Mouse (Mus musculus): ENCODE results near the gene Cdc42ep2. TPM values are rescaled to one million over a fixed set of nuclear protein-coding genes. Genes with fewer than 3 reads are reported as not detected.

Gene Cdc42ep2
- polyA plus RNA-seq (2015; fragmentation: Nextera tagmentation; extraction: Ambion mirVana), result 8.9 and 9.3 TPM in 2 replicates

DNA sequence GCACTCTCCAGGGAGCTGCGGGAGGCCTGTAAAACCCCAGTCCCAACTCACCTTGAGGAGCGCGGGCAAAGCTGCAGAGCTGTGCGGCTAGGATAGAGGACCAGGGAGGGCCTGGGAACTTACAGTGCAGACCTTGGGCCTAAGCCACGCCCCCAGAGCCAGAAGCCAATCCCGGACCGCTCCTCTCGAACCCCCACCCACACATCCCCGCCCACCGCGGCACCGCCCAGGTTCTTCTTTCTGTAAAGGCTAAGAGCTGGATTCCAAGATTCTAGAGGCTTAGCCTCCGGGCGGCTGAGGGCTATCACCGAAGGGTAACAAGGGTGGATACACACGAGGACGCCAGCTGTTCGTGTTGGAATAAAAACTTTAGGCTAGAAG lies at the start of gene Cdc42ep2:
Gene Cdc42ep2, minus strand, starts transcription at position 104 of the 381 bp plus-strand sequence.
- H3K27ac ChIP-seq (replicated peaks), result peak within 1 kb of the TSS; percentile 88
- H3K4me3 ChIP-seq, result peak within 1 kb of the TSS; percentile 69
- WGBS, result under 1% methylated on average over 18 of the region's 18 CpGs
- ATAC-seq (ENCODE audit: extremely low read depth, insufficient number of reproducible peaks, low FRiP score, low TSS enrichment), result peak; percentile 91
- peak within 1 kb of the TSS; percentile 83 for H3K9ac ChIP-seq
- H3K27me3 ChIP-seq (replicated peaks), result 0 out of 2 replicates have a peak, but pooled peaks cover 3% of the 10 kb centered on the region
- peak within 1 kb of the TSS; percentile 96 for H3K4me2 ChIP-seq
- no peaks in the 10 kb centered on the region for H3K9me3 ChIP-seq
- peaks cover 63% of the 10 kb centered on the region for H3K4me1 ChIP-seq
- H3K36me3 ChIP-seq, result peaks cover 6% of the 10 kb centered on the region

DNA sequence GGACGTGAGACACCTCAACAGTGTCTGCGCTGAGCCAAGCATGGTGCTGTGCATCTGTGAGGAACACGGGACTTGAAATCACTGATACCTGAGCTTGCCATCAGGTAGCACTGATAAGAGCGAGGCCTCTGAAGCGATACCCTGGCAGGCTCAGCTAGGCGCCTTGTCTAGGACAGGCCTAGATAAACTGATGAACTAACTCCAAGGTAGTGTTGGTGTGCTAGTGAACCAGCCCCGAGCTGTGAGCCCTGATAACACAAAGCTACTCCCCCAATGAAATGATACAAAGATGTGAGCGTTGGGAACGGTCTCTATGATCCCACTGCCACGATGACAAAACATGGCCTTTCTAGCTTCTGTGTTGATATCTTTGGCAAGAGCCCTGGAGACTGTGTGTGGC lies 43.0 kb upstream of the Cdc42ep2 start:
- WGBS, result 68% methylated on average over 10 of the region's 10 CpGs
- peaks cover 5% of the 10 kb centered on the region; the same call in 1 of the 2 replicates for H3K27me3 ChIP-seq (replicated peaks)
- no peak for ATAC-seq (ENCODE audit: extremely low read depth, insufficient number of reproducible peaks, low FRiP score, low TSS enrichment)
- no peak overlapping the region for H3K4me3 ChIP-seq
- no peak overlapping the region for H3K4me2 ChIP-seq
- H3K4me1 ChIP-seq, result peaks cover 20% of the 10 kb centered on the region
- no peaks in the 10 kb centered on the region for H3K9me3 ChIP-seq
- no peaks in the 10 kb centered on the region for H3K36me3 ChIP-seq
- no peak overlapping the region for H3K9ac ChIP-seq
- H3K27ac ChIP-seq (replicated peaks), result no peak overlapping the region

GRCm38 (mm10) chr19:5966786-5967185 lies 42.2 kb upstream of the Cdc42ep2 start:
- Histone ChIP-seq H3K9ac (peak overlapping the region; percentile 47; the same call in 1 of the 2 replicates), H3K4me3 (no peak overlapping the region), H3K4me1 (peaks cover 27% of the 10 kb centered on the region), H3K36me3 (no peaks in the 10 kb centered on the region), H3K27ac (replicated peaks) (no peak overlapping the region), H3K27me3 (replicated peaks) (peaks cover 5% of the 10 kb centered on the region; the same call in 1 of the 2 replicates), H3K4me2 (no peak overlapping the region), H3K9me3 (no peaks in the 10 kb centered on the region)
- ATAC-seq (ENCODE audit: extremely low read depth, insufficient number of reproducible peaks, low FRiP score, low TSS enrichment), result no peak
- 22% methylated on average over 6 of the region's 6 CpGs for WGBS

- no peaks in the 10 kb centered on the region for H3K9me3 ChIP-seq
- H3K9ac ChIP-seq, result no peak overlapping the region
- H3K4me1 ChIP-seq, result peaks cover 35% of the 10 kb centered on the region
- H3K27ac ChIP-seq (replicated peaks), result no peak overlapping the region
- H3K36me3 ChIP-seq, result peaks cover 8% of the 10 kb centered on the region
- ATAC-seq (ENCODE audit: extremely low read depth, insufficient number of reproducible peaks, low FRiP score, low TSS enrichment), result no peak
- no peaks in the 10 kb centered on the region for H3K27me3 ChIP-seq (replicated peaks)
- WGBS, result 95% methylated on average over 2 of the region's 2 CpGs
- no peak overlapping the region for H3K4me2 ChIP-seq
- H3K4me3 ChIP-seq, result no peak overlapping the region
Observed at GRCm38 (mm10) chr19:5965910-5966309, 41.3 kb upstream of the Cdc42ep2 start.

- H3K36me3 ChIP-seq, result peaks cover 14% of the 10 kb centered on the region
- ATAC-seq (ENCODE audit: extremely low read depth, insufficient number of reproducible peaks, low FRiP score, low TSS enrichment), result no peak
- peaks cover 35% of the 10 kb centered on the region for H3K4me1 ChIP-seq
- H3K9ac ChIP-seq, result peak overlapping the region; percentile 89; the same call in 1 of the 2 replicates
- peak overlapping the region; percentile 86; the same call in 1 of the 2 replicates for H3K4me2 ChIP-seq
- no peak overlapping the region for H3K27ac ChIP-seq (replicated peaks)
- H3K4me3 ChIP-seq, result peak overlapping the region; percentile 75; the same call in 1 of the 2 replicates
- no peaks in the 10 kb centered on the region for H3K27me3 ChIP-seq (replicated peaks)
- WGBS, result 6% methylated on average over 4 of the region's 4 CpGs
- no peaks in the 10 kb centered on the region for H3K9me3 ChIP-seq
Observed at GRCm38 (mm10) chr19:5965280-5965679, 40.7 kb upstream of the Cdc42ep2 start.

DNA sequence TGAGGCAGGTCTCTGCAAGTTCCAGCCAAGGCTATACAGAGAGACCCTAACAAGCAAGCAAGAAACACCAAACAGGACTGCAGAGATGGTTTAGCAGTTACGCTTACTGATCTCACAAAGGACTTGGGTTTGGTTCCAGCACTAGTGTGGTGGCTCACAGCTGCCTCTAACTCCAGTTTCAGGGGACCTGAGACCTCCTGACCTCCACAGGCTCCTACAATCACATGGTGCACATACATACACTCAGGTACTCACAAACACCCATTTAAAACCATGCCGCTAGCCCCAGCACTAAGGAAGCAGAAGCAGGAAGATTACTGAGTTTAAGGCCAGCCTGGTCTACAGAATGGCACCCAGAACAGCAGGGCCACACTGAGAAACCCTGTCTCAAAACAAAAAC lies 40.2 kb upstream of the Cdc42ep2 start:
- WGBS, result 76% methylated on average over 2 of the region's 2 CpGs
- Histone ChIP-seq H3K4me2 (peak overlapping the region; percentile 86), H3K4me3 (peak overlapping the region; percentile 75), H3K27ac (replicated peaks) (peak overlapping the region; percentile 66; the same call in 1 of the 2 replicates), H3K27me3 (replicated peaks) (no peaks in the 10 kb centered on the region), H3K9me3 (no peaks in the 10 kb centered on the region), H3K36me3 (peaks cover 18% of the 10 kb centered on the region), H3K9ac (peak overlapping the region; percentile 89; the same call in 1 of the 2 replicates), H3K4me1 (peaks cover 35% of the 10 kb centered on the region)
- no peak for ATAC-seq (ENCODE audit: extremely low read depth, insufficient number of reproducible peaks, low FRiP score, low TSS enrichment)

DNA sequence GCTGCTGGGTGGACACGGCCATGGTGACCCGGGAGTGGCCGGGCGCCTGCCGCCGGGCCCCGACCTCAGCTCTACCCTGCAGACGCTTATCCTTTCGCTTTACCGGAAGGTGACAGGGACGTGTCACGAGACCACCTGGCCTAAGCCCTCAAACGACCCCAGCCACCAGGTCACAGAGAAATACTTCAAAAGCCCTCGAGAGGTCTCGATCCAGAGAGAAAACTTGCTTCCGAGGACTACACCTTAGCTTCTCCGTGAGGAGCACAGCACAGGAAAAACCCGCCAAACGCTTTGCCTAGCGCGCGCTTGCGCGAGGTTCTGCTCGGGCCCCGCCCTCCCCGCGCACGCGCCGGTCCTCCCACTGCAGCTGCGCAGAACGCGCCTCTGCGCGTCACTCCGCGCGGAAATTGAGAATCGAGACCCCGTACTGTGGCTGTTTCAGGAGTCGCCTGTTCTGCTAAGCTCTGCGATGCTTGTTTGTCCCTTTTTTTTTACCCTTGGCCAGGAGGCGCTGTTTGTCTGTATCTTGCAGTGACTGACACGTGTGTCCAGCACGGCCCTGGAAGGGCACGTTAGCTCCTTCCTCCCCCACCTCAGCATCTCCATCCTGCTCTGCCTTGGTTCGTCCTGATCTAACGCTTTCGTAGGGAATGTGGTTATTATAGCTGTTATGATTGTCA lies 39.4 kb upstream of the Cdc42ep2 start, which contains the start of gene Pola2:
Gene Pola2, minus strand, starts transcription at position 320 of the 680 bp plus-strand sequence.
- Histone ChIP-seq H3K4me3 (peak within 1 kb of the TSS; percentile 75), H3K36me3 (peaks cover 26% of the 10 kb centered on the region), H3K4me1 (peaks cover 35% of the 10 kb centered on the region), H3K27me3 (replicated peaks) (no peaks in the 10 kb centered on the region), H3K4me2 (peak within 1 kb of the TSS; percentile 86), H3K27ac (replicated peaks) (peak within 1 kb of the TSS; percentile 66), H3K9ac (peak within 1 kb of the TSS; percentile 89), H3K9me3 (no peaks in the 10 kb centered on the region)
- WGBS, result under 1% methylated on average over 50 of the region's 50 CpGs
- peak; percentile 72 for ATAC-seq (ENCODE audit: extremely low read depth, insufficient number of reproducible peaks, low FRiP score, low TSS enrichment)

GRCm38 (mm10) chr19:5962651-5963050 lies 38.0 kb upstream of the Cdc42ep2 start:
- Histone ChIP-seq H3K9ac (peak overlapping the region; percentile 89), H3K9me3 (no peaks in the 10 kb centered on the region), H3K4me3 (peak overlapping the region; percentile 75), H3K4me1 (peaks cover 35% of the 10 kb centered on the region), H3K27ac (replicated peaks) (no peak overlapping the region), H3K4me2 (peak overlapping the region; percentile 86), H3K27me3 (replicated peaks) (no peaks in the 10 kb centered on the region), H3K36me3 (peaks cover 39% of the 10 kb centered on the region)
- ATAC-seq (ENCODE audit: extremely low read depth, insufficient number of reproducible peaks, low FRiP score, low TSS enrichment), result no peak
- 27% methylated on average over 1 of the region's 1 CpGs for WGBS

- 84% methylated on average over 5 of the region's 5 CpGs for WGBS
- Histone ChIP-seq H3K36me3 (peaks cover 66% of the 10 kb centered on the region), H3K4me3 (no peak overlapping the region), H3K9ac (no peak overlapping the region), H3K27me3 (replicated peaks) (no peaks in the 10 kb centered on the region), H3K4me2 (no peak overlapping the region), H3K9me3 (no peaks in the 10 kb centered on the region), H3K4me1 (peaks cover 52% of the 10 kb centered on the region), H3K27ac (replicated peaks) (no peak overlapping the region)
- ATAC-seq (ENCODE audit: extremely low read depth, insufficient number of reproducible peaks, low FRiP score, low TSS enrichment), result no peak
Observed at GRCm38 (mm10) chr19:5957371-5957770, 32.8 kb upstream of the Cdc42ep2 start.

DNA sequence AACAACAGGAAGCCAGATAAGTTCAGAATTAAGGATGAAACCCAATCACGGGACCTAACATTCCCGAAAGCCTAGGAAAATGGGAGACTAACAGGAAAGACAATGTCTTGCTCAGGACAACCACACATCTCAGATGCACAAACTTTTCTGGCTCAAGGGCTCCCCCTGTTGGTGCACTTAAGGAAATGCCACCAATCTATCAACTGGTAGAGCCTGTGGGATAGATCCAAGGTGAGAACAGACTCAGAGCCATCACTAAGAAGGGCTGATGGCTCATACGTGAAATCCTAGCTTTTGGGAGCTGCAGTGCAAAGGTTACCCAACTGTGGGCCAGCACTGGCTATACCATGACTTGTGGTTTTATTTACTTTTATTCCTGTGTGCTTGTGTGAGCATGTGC lies 32.1 kb upstream of the Cdc42ep2 start:
- no peak overlapping the region for H3K9ac ChIP-seq
- H3K4me3 ChIP-seq, result no peak overlapping the region
- peaks cover 54% of the 10 kb centered on the region for H3K4me1 ChIP-seq
- H3K27ac ChIP-seq (replicated peaks), result peak overlapping the region; percentile 77; the same call in 1 of the 2 replicates
- ATAC-seq (ENCODE audit: extremely low read depth, insufficient number of reproducible peaks, low FRiP score, low TSS enrichment), result no peak
- no peaks in the 10 kb centered on the region for H3K27me3 ChIP-seq (replicated peaks)
- H3K4me2 ChIP-seq, result peak overlapping the region; percentile 49; the same call in 1 of the 2 replicates
- H3K9me3 ChIP-seq, result no peaks in the 10 kb centered on the region
- peaks cover 66% of the 10 kb centered on the region for H3K36me3 ChIP-seq
- 20% methylated on average over 3 of the region's 3 CpGs for WGBS

DNA sequence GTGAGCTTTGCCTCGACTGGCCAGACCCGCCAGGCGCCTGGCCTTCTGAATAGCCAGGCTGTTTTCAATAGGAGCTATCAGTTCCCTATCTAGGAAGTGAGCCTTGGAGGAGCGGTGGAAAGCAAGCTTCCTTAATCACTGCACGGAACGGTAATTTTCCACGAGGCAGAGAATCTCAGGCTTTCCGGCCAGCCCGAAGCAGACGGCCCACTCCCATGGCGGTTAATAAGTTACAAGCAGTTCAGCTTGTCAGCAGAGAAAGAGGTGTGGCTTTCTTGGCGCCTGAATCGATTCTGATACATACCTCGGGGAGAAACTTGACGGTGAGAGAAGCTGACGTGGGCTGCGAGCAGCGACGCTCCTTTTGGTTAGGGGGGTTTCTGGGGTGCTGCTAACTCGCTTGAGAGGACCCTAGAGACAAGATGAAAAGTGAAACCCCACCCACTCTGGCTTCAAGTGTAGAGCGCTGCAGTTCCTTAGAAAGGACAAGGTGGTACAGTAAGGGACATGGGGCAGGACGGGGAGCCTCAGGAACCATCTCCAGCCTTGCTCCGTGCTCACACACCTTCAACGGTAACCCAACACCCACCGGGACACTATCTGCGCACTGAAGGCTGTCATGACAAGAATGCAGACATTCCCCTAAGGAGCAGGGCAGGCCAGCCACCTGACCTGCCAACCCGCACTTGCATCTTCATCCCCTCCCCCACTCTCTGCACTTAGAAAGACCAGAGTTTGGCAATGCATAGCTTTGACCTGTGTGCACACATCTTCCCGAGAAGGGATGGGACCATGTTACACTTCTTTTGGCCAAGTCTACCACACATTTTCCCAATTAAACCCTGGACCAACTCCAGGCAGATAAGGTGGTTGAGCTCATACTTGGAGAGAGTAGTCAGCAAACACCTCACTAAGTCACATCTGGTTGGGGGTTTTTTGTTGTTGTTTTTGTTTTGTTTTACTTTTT lies 31.4 kb upstream of the Cdc42ep2 start:
- no peak for ATAC-seq (ENCODE audit: extremely low read depth, insufficient number of reproducible peaks, low FRiP score, low TSS enrichment)
- Histone ChIP-seq H3K4me3 (peak overlapping the region; percentile 22; the same call in 1 of the 2 replicates), H3K27me3 (replicated peaks) (no peaks in the 10 kb centered on the region), H3K9ac (0 out of 2 replicates have a peak overlapping the region, but pooled peaks have one; percentile 58), H3K4me1 (peaks cover 54% of the 10 kb centered on the region), H3K27ac (replicated peaks) (peak overlapping the region; percentile 77), H3K9me3 (no peaks in the 10 kb centered on the region), H3K36me3 (peaks cover 64% of the 10 kb centered on the region), H3K4me2 (peak overlapping the region; percentile 49)
- 53% methylated on average over 28 of the region's 28 CpGs for WGBS
